Mouse (Mus musculus): Measurements from ENCODE around the gene Ttll12. TPM values are rescaled to one million over a fixed set of nuclear protein-coding genes. Genes with fewer than 3 reads are reported as not detected.

Ttll12 gene
- polyA plus RNA-seq, 1 experiment from 2014 or later: 59.6 TPM

DNA sequence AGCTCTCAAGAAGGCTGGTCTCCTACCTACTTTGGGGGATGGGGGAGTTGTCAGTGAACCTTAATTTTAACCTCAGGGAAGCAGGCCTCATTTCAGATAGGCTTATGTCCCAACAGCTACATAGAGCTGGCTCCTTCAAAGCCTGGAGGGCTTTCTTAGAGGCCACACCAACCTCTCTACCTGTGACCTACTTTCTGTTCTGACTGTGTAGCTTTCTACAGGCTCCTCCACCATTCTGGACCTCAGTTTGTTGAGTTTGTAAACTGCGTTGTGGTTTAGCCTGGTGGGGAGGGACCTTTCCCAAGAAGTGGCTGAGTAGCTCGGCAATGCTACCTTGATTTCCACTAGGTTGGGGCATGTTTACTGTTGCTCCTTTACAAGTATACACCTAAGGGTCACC lies 67.2 kb downstream of the Ttll12 start:
- peaks cover 57% of the 10 kb centered on the region for H3K27me3 ChIP-seq (ENCODE audit: insufficient read depth, poor library complexity, severe bottlenecking)
- no peak for DNase-seq (ENCODE audit: low spot score)
- H3K9me3 ChIP-seq: no peaks in the 10 kb centered on the region
- WGBS: 65% methylated on average over 2 of the region's 2 CpGs
- no peak overlapping the region for H3K27ac ChIP-seq
- peaks cover 47% of the 10 kb centered on the region for H3K4me1 ChIP-seq (replicated peaks)
- H3K36me3 ChIP-seq: no peaks in the 10 kb centered on the region
- H3K4me3 ChIP-seq: peak overlapping the region; percentile 70

DNA sequence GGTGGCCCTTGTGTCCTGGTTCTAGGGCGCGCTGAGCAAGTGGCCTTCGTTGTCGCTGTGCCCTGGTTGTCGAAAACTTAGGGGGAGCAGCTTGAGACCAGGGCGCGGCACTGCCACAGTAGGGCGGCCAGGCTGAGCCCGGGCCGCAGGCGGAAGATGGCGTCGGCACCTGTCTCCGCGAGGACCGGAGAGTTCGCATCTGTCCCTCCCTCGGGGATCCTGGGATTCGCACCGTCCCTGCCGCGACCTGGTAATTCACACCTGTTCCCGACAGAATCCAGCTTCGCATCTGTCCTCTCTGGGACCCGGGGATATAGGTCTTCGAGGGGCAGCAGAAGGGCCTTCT lies 67.9 kb downstream of the Ttll12 start:
- 1% methylated on average over 26 of the region's 26 CpGs for WGBS
- H3K4me1 ChIP-seq (replicated peaks): peaks cover 53% of the 10 kb centered on the region
- no peaks in the 10 kb centered on the region for H3K9me3 ChIP-seq
- no peak for DNase-seq (ENCODE audit: low spot score)
- H3K27ac ChIP-seq: peak overlapping the region; percentile 81
- H3K36me3 ChIP-seq: no peaks in the 10 kb centered on the region
- peaks cover 57% of the 10 kb centered on the region for H3K27me3 ChIP-seq (ENCODE audit: insufficient read depth, poor library complexity, severe bottlenecking)
- peak overlapping the region; percentile 70 for H3K4me3 ChIP-seq

DNA sequence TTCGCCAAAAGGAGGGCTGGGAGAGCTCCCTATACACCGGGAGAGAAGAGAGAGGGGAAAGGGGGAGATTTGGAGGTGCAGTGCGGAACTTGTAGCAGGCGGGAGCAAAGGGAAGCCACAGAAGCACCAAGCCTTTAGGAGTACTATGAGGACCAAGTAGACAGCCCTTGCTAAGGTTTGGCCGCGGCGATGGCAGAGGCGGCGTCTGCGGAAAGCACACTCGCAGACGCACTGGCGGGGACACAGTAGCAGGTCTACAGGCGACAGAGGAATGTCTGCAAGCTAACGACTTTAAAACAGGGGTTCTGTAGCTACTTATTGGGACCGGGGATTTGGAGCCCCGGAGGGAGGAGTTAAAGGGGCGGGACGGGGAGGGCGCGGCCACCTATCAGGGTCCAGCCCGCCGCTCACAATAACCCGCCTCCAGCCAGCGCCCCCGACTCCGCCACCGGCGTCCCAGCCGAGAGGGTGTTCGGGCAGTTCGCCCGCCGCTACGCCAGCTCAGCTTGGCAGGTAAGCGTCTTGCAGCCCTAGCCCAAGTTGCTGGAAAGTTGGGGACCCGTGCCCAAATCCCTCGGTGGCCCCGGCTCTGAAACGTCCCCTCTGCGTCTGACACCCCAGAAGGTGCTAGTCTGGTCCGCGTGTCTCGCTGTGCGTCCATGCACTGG lies 68.4 kb downstream of the Ttll12 start, which contains the start of gene Bik:
Bik (plus strand) TSS at position 439 of the 668 bp plus-strand sequence.
- peak; percentile 72 for DNase-seq (ENCODE audit: low spot score)
- peak within 1 kb of the TSS; percentile 81 for H3K27ac ChIP-seq
- WGBS: under 1% methylated on average over 45 of the region's 45 CpGs
- peak within 1 kb of the TSS; percentile 70 for H3K4me3 ChIP-seq
- no peaks in the 10 kb centered on the region for H3K36me3 ChIP-seq
- no peaks in the 10 kb centered on the region for H3K9me3 ChIP-seq
- peaks cover 56% of the 10 kb centered on the region for H3K4me1 ChIP-seq (replicated peaks)
- H3K27me3 ChIP-seq (ENCODE audit: insufficient read depth, poor library complexity, severe bottlenecking): peaks cover 57% of the 10 kb centered on the region

Other genes with a start within 250 kb of the Ttll12 start
- 33.1 and 36.9 TPM in 2 replicates for gene Arfgap3, start 244.9 kb downstream of the Ttll12 start, polyA plus RNA-seq (2016; fragmentation: Nextera tagmentation; extraction: Ambion mirVana)
- gene Pacsin2, start 130.6 kb downstream of the Ttll12 start, polyA plus RNA-seq (2016; fragmentation: Nextera tagmentation; extraction: Ambion mirVana): 53.3 and 57.7 TPM in 2 replicates
- gene Ttll1, start 84.3 kb downstream of the Ttll12 start, polyA plus RNA-seq (2016; fragmentation: Nextera tagmentation; extraction: Ambion mirVana): 38.0 and 50.4 TPM in 2 replicates
- gene Bik, start 68.3 kb downstream of the Ttll12 start, polyA plus RNA-seq (2016; fragmentation: Nextera tagmentation; extraction: Ambion mirVana): 2.2 and 4.1 TPM in 2 replicates
- 40.7 TPM in 2 replicates for gene Tspo, start 31.6 kb downstream of the Ttll12 start, polyA plus RNA-seq (2016; fragmentation: Nextera tagmentation; extraction: Ambion mirVana)
- 48.4 and 49.0 TPM in 2 replicates for gene Mcat, start 31.4 kb downstream of the Ttll12 start, polyA plus RNA-seq (2016; fragmentation: Nextera tagmentation; extraction: Ambion mirVana)
- 62.6 and 70.5 TPM in 2 replicates for gene Scube1, start 129.9 kb upstream of the Ttll12 start, polyA plus RNA-seq (2016; fragmentation: Nextera tagmentation; extraction: Ambion mirVana)
- gene Mpped1, start 184.3 kb upstream of the Ttll12 start, polyA plus RNA-seq (2016; fragmentation: Nextera tagmentation; extraction: Ambion mirVana): 5.5 TPM in 2 replicates